Mouse (Mus musculus) intestine, postnatal 0 days (tissue): ENCODE data around the gene Gm28308. TPM values are rescaled to one million over a fixed set of nuclear protein-coding genes. Genes with fewer than 3 reads are reported as not detected.

Experiments used
- ATAC-seq: fragments of 200-750 bp; cut with Nextera tagmentation; 2 replicates; pipeline ENCODE4 v1.8.0; 2017; ENCODE audit warnings: mild to moderate bottlenecking, moderate TSS enrichment, moderate library complexity
- H3K27ac ChIP-seq: fragments of 300-500 bp; sonication (generic); 2 replicates; pipeline ENCODE4 v1.5.1; 2014; ENCODE audit warnings: mild to moderate bottlenecking, low read depth, low read length, moderate library complexity
- H3K27me3 ChIP-seq: fragments of 300-500 bp; sonication (generic); replicated peaks from 2 replicates; pipeline ENCODE4 v1.6.1; 2014; ENCODE audit warnings: low read length, mixed read lengths; ENCODE audit not compliant: control insufficient read depth, insufficient read depth
- H3K36me3 ChIP-seq: fragments of 300-500 bp; sonication (generic); 2 replicates; pipeline ENCODE4 v1.6.1; 2014; ENCODE audit warnings: mild to moderate bottlenecking, moderate library complexity; ENCODE audit not compliant: control insufficient read depth, insufficient read depth
- H3K4me1 ChIP-seq: fragments of 300-500 bp; sonication (generic); replicated peaks from 2 replicates; pipeline ENCODE4 v1.6.1; 2014; ENCODE audit warnings: antibody characterized with exemption, low read length, mixed read lengths; ENCODE audit not compliant: control insufficient read depth, insufficient read depth
- H3K4me2 ChIP-seq: fragments of 300-500 bp; sonication (generic); replicated peaks from 2 replicates; pipeline ENCODE4 v1.6.1; 2014; ENCODE audit warnings: low read depth, mild to moderate bottlenecking, moderate library complexity
- H3K4me3 ChIP-seq: fragments of 300-500 bp; sonication (generic); 2 replicates; pipeline ENCODE4 v1.5.1; 2014; ENCODE audit warnings: low read depth, low read length
- H3K9ac ChIP-seq: fragments of 300-500 bp; sonication (generic); 2 replicates; pipeline ENCODE4 v1.6.1; 2014; ENCODE audit warnings: mild to moderate bottlenecking, low read depth, low read length
- H3K9me3 ChIP-seq: fragments of 300-500 bp; sonication (generic); 2 replicates; pipeline ENCODE4 v1.6.1; 2016; ENCODE audit warnings: mixed run types; ENCODE audit not compliant: control insufficient read depth
- CTCF ChIP-seq: sonication (generic); IDR thresholded peaks from 2 replicates; pipeline ENCODE4 v1.5.1; 2016; ENCODE audit warnings: low read depth, mild to moderate bottlenecking, control low read depth, antibody characterized with exemption, moderate library complexity
- WGBS: fragments of 180-500 bp; shearing (Covaris S2); extraction: QIAGEN DNeasy Blood & Tissue Kit; methylation state at CpG from one replicate; pipeline ENCODE4 v1.1.7; 2014; 5-methylcytosine and 5-hydroxymethylcytosine counted together
- polyA plus RNA-seq: library from polyadenylated mRNA; unstranded; fragments of >200 nt; fragmentation: Nextera tagmentation; extraction: Ambion mirVana; gene quantifications from 2 replicates; pipeline ENCODE4 v1.2.1, GENCODE M21; 2015

Gene Gm28308
- polyA plus RNA-seq, 1 experiment from 2014 or later = not detected

GRCm38 (mm10) chr6:52225612-52226568 lies 12.8 kb upstream of the Gm28308 start:
- TF ChIP-seq CTCF = no peak
- H3K4me3 ChIP-seq = peak overlapping the region; percentile 32
- no peaks in the 10 kb centered on the region for H3K36me3 ChIP-seq
- H3K27me3 ChIP-seq = peaks cover 96% of the 10 kb centered on the region
- 2% methylated on average over 69 of the region's 69 CpGs for WGBS
- no peak overlapping the region for H3K9ac ChIP-seq
- no peak overlapping the region for H3K27ac ChIP-seq
- H3K4me1 ChIP-seq = no peaks in the 10 kb centered on the region; the same call in 1 of the 2 replicates
- no peaks in the 10 kb centered on the region for H3K9me3 ChIP-seq
- ATAC-seq = no peak; the same call in 1 of the 2 replicates
- peak overlapping the region; percentile 50 for H3K4me2 ChIP-seq

- no peak for ATAC-seq
- WGBS = 3% methylated on average over 36 of the region's 36 CpGs
- Histone ChIP-seq H3K9me3 (no peaks in the 10 kb centered on the region), H3K9ac (peak overlapping the region; percentile 26; the same call in 1 of the 2 replicates), H3K36me3 (no peaks in the 10 kb centered on the region), H3K4me2 (peak overlapping the region; percentile 50), H3K27ac (no peak overlapping the region), H3K4me3 (peak overlapping the region; percentile 32), H3K27me3 (peaks cover 96% of the 10 kb centered on the region), H3K4me1 (no peaks in the 10 kb centered on the region; the same call in 1 of the 2 replicates)
- TF ChIP-seq CTCF = no peak
Observed at GRCm38 (mm10) chr6:52224895-52225611, 11.9 kb upstream of the Gm28308 start.

GRCm38 (mm10) chr6:52223939-52224760 lies 11.0 kb upstream of the Gm28308 start:
- Histone ChIP-seq H3K27me3 (peaks cover 94% of the 10 kb centered on the region), H3K4me2 (peak overlapping the region; percentile 50; the same call in 1 of the 2 replicates), H3K9ac (no peak overlapping the region), H3K27ac (no peak overlapping the region), H3K36me3 (no peaks in the 10 kb centered on the region), H3K4me3 (peak overlapping the region; percentile 32), H3K4me1 (no peaks in the 10 kb centered on the region; the same call in 1 of the 2 replicates), H3K9me3 (no peaks in the 10 kb centered on the region)
- no peak for TF ChIP-seq CTCF
- 15% methylated on average over 24 of the region's 24 CpGs for WGBS
- no peak for ATAC-seq

GRCm38 (mm10) chr6:52222729-52223128 lies 9.6 kb upstream of the Gm28308 start:
- no peak overlapping the region for H3K4me3 ChIP-seq
- H3K36me3 ChIP-seq = no peaks in the 10 kb centered on the region
- H3K4me1 ChIP-seq = no peaks in the 10 kb centered on the region; the same call in 1 of the 2 replicates
- no peak overlapping the region for H3K27ac ChIP-seq
- no peak for ATAC-seq
- no peaks in the 10 kb centered on the region for H3K9me3 ChIP-seq
- H3K9ac ChIP-seq = no peak overlapping the region
- H3K4me2 ChIP-seq = peak overlapping the region; percentile 92; the same call in 1 of the 2 replicates
- no peak for TF ChIP-seq CTCF
- WGBS = 38% methylated on average over 13 of the region's 13 CpGs
- H3K27me3 ChIP-seq = peaks cover 95% of the 10 kb centered on the region

GRCm38 (mm10) chr6:52221993-52222685 lies 9.0 kb upstream of the Gm28308 start:
- peak; percentile 6; the same call in 1 of the 2 replicates for ATAC-seq
- H3K27me3 ChIP-seq = peaks cover 95% of the 10 kb centered on the region
- no peak for TF ChIP-seq CTCF
- H3K36me3 ChIP-seq = no peaks in the 10 kb centered on the region
- WGBS = 22% methylated on average over 21 of the region's 21 CpGs
- no peaks in the 10 kb centered on the region for H3K9me3 ChIP-seq
- H3K4me1 ChIP-seq = no peaks in the 10 kb centered on the region; the same call in 1 of the 2 replicates
- H3K4me3 ChIP-seq = peak overlapping the region; percentile 57
- peak overlapping the region; percentile 92 for H3K4me2 ChIP-seq
- H3K9ac ChIP-seq = no peak overlapping the region
- no peak overlapping the region for H3K27ac ChIP-seq
